Mouse (Mus musculus) adrenal gland, adult 8-10 months (tissue): Measurements from ENCODE around the gene Ccdc107. TPM values are rescaled to one million over a fixed set of nuclear protein-coding genes. Genes with fewer than 3 reads are reported as not detected.

Experiments used
- DNase-seq: peaks from one replicate; pipeline ENCODE4 v3.0.0; 2022
- total RNA-seq, 4 experiments: library from RNA; stranded (reverse); gene quantifications; 2 replicates each; pipeline ENCODE4 v1.2.4; 2022

The Ccdc107 gene
- total RNA-seq, 4 experiments from 2014 or later, result 60.5 to 81.9 (median 64.0) TPM

DNA sequence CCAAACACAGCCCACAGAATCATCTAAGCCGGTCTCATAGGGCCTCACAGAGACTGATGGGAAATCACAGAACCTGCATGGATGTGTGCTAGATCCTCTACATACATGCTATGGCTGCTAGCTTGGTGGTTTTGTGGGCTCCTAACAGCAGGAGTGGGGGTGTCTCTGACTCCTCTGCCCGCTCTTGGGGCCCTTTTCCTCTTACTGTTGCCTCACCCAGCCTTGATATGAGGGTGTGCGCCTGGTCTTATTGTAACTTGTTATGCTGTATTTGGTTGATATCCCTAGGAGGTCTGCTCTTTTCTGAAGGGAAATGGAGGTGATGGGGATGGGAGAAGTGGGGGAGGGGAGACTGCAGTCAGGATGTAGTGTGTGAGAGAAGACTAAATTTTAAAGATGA is 3.1 kb upstream of the Ccdc107 start:
- no peak for DNase-seq

DNA sequence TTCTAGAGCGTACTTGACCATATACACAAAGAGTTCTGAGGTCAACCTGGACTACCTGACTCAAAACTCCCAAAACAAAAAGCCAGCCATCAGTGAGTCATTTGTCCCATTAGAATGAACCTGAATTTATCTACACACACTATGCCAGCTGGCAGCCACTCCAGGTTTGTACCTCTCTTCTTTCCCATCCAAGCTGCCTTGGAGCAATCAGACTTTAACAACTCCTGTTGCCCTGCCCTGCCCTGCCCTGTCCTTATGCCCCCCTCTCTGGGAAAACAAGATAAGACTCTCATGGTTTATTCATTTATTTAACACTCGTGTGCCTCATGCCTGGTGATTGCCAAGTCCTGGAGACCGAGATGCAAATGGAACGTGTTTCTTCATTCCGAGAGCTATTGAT is 1.9 kb upstream of the Ccdc107 start:
- no peak for DNase-seq

DNA sequence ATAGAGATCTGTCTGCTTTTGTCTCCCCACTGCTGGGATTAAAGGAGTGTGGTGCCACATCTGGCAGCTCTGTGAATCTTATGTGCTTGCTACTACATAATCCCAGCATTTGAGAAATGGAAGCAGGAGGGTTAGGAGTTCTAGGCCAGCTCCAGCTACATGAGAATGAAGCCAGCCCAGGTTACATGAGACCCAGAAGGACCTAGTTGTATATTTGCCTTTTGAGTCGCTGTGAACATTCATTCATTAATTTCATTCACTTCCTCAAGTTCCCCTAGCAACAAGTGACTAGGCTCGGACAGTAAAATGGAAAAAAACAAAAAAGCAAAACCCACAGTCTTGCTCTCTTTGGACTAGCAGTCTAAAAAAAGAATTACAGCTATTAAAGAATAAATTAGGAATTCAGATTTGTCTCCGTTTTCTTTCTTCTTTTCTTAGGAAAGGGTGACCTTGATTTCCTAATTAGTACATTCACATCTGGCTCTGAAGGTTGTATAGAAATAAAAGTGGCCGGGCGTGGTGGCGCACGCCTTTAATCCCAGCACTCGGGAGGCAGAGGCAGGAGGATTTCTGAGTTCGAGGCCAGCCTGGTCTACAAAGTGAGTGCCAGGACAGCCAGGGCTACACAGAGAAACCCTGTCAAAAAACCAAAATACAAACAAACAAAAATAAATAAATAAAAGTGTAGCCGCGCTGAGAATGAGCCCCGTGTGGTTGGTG is 439 bp upstream of the Ccdc107 start:
- no peak for DNase-seq

DNA sequence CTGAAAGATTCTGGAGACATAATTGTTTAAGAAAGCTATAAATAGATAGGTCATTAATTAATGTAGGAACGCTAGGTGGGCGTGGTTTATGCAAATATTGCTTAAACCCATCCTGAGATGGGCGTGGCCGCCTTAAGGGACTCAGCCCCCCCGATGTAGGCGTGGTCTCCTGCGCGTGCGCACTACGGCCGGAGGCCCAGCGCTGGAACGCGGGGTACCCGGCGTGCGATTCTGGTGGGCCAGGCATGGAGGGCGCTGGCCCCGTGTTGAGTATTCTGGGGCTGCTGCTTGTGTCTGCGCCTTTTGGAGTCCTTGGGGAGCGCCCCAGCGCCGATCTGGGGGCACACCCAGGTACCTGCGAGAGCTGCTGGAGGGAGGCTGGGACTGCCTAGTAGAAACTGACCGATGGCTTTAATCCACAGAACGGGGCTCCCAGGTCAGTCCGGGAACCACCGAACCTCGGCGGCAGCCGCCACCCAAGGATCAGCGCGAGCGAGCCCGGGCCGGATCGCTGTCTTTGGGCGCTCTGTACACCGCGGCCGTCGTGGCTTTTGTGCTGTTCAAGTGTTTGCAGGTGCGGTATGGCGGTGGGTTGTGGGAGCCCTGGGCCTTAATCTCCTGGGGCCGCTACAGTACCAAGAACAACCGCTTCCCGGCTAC is 616 bp downstream of the Ccdc107 start:
- DNase-seq, result peak; percentile 93

DNA sequence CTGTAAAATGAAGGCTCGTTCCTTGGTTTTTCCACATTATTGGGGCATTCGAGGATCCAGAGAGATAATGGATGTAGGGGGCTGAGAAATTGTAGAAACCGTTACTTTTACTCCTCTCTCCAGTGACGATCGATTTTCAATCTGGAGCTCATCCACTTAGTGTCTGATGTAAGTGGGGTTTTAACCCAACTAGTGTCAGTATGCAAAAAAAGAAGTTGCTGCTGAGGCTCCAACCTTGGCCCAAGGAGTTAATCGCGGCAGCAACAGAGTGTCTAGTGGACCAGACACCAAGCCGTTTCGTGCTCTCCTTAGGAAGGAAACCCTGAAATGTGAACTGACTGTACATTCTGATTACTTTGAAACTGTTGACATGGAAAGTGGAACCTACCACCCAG is 1.1 kb downstream of the Ccdc107 start:
- no peak for DNase-seq

DNA sequence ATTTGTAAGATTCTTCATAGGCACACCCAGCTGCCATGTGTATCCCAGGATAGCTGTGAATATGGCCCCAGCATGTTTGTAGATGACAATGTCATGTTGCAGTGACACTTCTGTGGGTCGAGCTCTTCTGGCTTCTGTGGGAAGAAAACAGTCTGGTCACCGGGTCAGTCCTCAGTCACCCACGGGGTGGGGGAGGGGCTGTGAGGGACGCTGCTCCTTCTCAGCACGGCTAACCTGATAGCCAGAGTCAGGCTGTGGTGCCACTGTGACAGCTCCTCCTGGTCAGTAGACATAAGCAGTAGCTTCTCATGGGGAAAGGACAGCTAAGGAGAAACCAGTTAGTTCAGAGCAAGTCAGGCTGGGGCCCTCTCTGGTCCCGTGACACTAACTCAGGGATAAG is 3.9 kb downstream of the Ccdc107 start:
- DNase-seq, result no peak

DNA sequence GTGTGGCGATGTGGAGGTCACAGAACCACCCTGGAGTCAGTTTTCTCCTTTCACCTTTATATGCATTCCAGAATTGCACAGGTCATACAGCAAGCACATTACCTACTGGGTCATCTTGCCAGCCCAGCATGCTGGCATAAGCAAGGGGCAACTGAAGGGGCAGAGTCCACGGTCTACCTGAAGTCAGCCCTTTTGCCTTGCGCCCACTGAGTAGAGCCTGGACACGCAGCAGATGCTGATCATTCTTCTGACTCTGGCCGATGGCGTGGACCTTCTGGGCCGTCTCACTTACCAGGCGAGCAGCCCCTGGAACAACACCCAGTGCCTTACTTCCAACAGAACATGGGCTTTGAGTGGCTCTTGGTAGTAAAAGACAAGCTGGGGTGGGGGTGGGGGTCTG is 4.7 kb downstream of the Ccdc107 start:
- no peak for DNase-seq

DNA sequence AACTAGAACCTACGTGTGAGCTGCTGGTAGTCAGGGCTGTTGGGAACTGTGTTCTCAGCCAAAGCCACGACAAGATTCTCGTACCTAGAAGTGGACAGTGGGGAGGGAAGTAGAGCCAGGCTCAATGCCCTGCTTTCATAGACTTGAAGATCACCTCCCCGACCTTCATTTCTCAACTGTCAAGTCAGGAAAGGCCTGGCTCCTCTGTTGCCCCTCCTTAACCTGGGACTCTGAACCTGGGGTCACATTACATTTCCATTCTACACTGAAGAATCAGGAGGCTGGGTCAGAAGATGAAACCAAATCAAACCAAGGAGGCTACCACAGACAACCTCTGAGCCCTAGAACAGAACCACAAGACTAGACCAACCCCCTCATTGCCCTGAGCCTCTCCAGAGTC is 5.2 kb downstream of the Ccdc107 start:
- DNase-seq, result no peak

DNA sequence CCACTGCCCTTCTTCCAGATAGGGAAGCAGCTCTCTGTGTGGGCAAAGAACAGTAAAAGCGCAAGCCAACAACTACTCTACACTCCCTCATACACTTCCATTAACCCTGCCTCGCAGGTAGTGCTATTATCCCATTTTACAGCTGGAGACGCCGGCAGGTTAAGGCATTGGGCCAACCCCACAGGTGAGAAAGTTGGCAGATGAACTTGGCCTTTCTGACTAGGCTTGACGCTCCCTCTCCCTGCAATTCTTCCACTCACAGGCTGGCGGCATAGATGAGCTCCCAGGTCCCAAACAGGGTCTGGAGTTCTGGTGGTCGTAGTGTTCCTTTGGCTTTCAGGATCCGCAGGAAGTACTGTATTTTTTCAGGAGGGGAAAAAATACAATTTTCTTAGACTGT is 6.3 kb downstream of the Ccdc107 start:
- no peak for DNase-seq

DNA sequence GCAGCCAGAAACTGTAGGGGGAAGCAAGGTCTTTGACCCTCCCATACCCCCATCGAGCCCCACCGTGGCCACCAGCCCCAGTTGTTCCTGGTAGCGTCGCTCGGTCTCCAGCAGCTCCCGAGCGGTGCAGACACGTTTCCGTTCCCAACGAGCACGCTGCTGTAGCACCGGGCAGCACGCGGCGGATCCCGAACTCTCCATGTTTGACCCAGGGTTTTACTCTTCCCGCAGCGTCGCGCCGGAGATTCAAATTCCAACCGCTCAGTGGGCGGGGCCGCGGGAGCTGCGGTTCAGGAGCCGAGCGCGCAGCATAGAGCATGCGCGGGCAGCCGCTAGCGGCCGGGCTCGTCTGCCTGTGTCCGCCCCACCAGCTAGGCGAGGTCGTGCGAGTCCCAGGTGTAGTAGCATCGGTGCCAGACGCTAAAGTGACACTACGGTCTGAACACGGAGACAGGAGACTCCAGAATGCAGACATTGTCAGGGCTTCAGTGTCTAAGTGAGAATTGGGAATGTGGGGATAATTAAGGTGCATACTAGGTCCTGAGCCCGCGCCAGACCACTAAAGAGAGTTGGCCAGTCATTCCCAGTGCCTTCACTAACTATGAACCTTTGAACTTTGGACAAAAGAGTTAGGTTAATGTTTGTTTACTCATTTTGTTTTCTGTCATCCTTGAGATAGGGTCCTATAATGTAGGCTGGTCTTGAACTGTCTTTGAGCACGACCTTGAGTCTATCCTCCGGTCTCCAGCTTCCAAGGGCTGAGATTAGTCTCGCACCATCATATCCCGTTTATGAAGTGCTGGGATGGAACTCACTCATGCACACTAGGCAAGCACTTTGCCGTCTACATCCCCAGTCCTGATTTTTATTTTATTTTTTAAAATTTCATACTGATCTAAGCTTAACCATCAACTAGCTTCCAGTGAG is 7.0 kb downstream of the Ccdc107 start, which contains the start of gene Arhgef39:
TSS of gene Arhgef39 (minus strand) at position 289 of the 927 bp plus-strand sequence.
- peak; percentile 72 for DNase-seq

DNA sequence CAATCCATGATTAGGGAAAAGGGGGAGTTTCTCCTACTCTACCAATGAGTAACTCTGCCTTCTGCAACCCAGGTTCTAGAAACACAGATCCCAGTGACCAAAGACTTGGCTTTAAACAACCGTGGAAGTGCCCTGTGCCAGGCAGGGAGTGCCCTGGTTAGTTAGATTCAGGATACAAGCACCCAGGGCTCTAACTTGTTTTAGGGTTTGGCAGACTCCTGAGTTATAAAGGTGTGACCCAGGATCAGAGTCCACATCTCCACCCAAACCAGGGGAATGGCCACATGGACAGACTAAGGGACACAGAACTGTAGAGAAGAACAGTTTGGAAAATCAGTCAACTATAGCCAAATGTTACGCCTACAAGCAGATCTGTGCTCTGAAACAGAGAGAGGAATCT is 10.3 kb downstream of the Ccdc107 start:
- no peak for DNase-seq

DNA sequence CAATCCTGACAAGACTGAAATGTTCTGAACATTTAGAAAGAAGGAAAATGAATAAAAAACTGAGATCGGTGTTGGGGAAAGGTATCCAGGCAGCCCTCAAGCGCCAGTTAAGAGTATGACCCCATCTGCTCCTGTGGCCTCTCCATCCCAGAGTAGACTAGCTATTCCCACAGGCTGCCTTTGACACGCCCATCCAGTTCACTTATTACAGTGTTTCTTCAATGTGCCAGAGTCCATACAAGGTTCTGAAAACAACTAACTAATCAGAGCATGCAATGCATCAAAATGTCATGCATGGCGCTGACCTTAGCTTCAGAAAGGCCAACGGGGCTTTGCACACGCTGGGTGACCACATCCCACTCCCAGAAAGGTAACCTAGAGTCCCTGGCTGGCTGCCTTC is 10.8 kb downstream of the Ccdc107 start:
- no peak for DNase-seq

DNA sequence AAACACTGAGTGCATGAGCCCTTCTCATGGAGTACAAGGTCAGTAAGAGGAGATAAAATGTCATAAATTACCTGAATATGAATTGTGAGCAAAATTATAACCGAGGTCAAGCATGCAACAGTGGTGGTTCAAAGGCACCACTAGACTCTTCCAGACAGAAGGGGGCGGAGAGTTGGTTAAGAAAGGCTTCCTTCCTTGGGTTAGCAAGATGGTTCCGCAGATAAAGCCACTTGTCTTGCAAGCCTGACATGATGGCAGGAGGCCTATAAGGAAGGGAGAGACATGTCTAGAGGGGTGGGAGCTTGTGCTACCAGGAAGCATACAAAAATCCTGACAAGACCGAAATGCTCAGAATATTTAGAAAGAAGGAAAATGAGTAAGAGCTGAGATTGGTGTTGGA is 11.6 kb downstream of the Ccdc107 start:
- no peak for DNase-seq

DNA sequence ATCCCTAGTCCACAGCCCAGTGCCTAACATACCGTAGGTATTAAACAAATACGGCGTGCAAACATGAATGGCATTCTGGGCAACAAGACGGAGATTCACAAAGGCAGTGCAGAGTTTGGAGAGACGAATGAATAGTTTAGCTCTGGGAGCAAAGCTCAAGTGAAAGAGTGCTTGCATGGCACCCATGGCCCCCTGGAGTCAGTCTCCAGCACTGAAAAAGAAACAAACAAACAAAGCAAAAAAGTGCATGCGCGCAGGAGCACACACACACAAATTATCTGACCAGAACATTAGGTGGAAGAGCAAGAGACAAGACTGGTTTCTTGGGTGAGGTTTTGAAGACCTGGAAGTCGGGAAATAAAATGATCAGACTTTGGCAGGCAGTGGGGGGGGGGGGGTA is 13.4 kb downstream of the Ccdc107 start:
- no peak for DNase-seq

DNA sequence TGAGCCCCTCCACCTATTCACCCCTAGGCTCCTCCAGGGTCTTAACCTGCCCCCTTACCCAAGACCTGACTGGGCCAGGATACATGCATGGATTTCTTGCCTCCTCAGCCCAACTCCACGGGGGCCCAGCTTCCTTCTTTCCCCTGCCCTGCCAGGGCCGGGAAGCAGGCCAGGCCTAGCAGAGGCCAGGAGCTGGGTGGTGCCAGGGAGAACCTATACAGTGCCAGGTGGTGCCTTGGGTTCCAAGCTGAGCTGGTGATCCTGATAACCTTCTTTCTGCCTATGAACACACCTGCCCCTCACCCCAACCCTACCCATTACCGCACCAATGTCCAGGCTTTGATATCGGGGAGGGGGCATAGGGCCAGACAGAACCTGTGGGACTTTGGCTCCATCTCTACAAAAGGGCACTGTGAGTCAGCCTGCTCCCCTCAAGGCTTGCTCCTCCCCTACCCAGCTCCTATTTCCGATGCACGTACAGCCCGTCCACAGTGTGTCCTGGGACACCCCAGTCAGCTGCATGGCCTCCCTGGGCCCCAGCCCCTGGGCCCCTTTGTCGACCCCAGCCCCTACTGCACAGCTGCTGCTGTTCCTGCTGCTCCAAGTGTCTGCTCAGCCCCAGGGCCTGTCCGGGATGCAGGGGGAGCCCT is 14.0 kb downstream of the Ccdc107 start, which contains the start of gene Car9:
TSS of gene Car9 (plus strand) at position 431 of the 650 bp plus-strand sequence.
- no peak for DNase-seq

DNA sequence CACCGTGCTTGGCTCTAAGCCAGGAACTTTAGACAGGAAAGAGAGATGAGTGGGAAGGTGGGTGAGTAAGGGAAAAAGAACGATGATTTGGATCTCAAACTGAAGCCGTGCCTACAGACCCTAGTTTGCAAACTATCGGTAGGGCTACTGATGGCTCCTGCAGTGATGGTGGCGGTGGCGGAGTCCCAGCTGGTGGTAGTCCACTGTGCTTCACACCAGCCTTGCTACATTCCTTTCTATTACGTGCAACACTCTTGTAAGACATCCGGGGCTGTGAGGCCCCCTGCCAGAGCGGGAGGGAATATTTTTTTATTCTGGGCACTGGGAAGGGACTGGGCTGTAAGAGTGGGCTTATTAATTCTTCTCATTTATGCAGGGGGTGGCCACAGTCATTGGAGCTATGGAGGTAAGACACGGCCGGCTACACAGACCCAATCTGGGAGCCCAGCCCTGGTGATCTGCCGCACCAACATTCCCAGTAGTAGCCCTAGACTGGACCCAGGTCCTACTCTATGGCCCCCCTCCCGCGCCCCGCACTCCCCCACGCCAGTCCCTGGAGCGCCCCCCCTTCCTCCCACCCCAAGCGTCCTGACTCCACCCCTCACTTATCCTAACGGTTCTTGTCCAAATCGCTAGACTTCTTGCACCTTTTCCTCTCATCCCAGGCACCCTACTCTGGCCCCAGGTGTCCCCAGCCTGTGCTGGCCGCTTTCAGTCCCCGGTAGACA is 15.4 kb downstream of the Ccdc107 start:
- no peak for DNase-seq

DNA sequence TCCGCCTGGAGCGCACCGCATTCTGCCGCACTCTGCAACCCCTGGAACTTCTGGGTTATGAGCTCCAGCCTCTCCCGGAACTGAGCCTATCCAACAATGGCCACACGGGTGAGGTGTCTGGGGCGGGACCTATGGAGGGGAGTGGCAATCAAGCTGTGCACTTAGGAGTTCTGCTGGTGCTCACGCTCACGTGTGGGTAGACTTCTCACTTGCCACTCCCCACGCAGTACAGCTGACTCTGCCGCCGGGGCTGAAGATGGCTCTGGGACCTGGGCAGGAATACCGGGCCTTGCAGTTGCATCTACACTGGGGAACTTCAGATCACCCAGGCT is 15.9 kb downstream of the Ccdc107 start:
- no peak for DNase-seq

DNA sequence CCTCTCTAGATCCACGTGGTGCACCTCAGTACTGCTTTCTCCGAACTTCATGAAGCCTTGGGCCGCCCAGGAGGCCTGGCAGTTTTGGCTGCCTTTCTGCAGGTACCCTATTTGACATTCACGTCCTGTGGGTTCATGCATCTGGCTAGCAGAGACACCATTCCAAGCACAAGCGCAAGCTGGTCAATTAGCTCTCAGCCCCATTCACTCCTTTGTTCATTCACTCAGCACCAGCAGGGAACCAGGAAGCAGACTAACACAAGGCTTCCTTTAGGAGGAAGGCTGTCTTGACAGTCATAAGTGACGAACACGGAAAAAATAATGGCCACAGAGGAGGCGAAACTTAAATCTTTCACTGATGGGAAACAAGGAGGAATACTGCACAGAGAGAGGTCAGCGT is 16.4 kb downstream of the Ccdc107 start:
- no peak for DNase-seq

DNA sequence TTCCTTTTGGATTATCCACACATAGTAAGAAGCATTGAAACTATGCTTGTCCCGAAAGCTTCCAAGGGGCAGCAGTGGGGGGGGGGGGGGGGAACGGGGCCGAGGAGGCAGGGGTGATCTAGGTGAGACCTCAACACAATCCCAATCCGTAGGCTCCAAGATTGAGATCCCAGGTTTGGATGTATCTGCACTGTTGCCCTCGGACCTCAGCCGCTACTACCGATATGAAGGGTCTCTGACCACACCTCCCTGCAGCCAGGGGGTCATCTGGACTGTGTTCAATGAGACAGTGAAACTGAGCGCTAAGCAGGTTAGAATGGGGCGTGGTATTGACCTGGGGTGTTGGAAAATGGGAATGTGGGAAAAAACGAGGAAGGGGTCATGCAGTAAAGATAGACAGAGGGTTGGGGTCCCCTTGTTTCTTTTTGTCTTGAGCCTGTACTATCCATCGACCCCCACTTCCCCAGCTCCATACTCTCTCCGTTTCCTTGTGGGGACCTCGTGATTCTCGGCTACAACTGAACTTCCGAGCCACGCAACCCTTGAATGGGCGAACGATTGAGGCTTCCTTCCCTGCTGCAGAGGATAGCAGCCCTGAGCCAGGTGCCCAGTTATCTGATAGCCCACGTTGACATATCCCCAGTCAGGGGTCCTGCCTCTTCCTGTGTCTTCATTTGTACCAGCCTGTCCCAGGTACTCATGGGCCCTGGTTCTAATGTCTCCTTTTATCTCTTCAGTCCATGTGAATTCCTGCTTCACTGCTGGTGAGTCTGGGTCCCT is 19.2 kb downstream of the Ccdc107 start:
- DNase-seq, result no peak

DNA sequence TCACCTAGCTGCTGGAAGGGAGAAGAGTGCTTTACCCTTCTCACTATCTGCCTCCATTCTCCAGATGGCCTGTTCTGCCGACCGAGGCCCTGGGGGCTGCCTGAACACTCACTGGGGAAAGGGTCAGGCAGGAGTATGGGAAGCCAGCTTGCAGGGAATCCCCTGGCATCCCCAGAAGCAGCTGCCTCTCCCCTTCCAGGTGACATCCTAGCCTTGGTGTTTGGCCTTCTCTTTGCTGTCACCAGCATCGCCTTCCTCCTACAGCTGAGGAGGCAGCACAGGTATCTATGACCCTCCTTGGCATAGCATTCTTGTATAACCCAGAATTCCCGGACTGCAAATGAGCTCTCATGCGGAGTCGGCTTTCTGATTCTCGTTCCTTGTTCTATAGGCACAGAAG is 20.0 kb downstream of the Ccdc107 start:
- no peak for DNase-seq

DNA sequence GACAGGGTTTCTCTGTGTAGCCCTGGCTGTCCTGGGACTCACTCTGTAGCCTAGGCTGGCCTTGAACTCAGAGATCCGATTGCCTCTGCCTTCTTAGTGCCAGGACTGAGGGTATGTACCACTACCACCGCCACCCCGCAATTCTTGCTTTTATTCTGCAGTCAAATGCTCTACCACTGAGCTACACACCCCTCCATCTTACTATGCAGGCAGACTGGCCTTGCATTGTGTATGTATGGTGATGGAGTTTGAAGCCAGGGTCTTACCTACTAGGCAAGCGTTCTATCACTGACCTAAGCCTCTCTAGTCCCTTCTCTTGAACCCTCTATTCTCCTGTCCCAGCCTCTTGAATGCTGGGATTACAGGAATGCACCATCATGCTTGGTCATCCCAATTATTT is 20.6 kb downstream of the Ccdc107 start:
- no peak for DNase-seq
